Mouse (Mus musculus) liver, adult 2 months (tissue): ENCODE measurements around the gene Trim65.

Experiments
- CTCF ChIP-seq: fragments of 200-500 bp; IDR thresholded peaks from 2 replicates; pipeline ENCODE4 v1.5.1; 2011; ENCODE audit warnings: low read depth, low read length, control low read depth
- POLR2A ChIP-seq: fragments of 200-500 bp; IDR thresholded peaks from 2 replicates; pipeline ENCODE4 v1.6.1; 2011; ENCODE audit warnings: low read length, control low read depth; ENCODE audit not compliant: insufficient read depth; ENCODE audit errors: extremely low read depth

DNA sequence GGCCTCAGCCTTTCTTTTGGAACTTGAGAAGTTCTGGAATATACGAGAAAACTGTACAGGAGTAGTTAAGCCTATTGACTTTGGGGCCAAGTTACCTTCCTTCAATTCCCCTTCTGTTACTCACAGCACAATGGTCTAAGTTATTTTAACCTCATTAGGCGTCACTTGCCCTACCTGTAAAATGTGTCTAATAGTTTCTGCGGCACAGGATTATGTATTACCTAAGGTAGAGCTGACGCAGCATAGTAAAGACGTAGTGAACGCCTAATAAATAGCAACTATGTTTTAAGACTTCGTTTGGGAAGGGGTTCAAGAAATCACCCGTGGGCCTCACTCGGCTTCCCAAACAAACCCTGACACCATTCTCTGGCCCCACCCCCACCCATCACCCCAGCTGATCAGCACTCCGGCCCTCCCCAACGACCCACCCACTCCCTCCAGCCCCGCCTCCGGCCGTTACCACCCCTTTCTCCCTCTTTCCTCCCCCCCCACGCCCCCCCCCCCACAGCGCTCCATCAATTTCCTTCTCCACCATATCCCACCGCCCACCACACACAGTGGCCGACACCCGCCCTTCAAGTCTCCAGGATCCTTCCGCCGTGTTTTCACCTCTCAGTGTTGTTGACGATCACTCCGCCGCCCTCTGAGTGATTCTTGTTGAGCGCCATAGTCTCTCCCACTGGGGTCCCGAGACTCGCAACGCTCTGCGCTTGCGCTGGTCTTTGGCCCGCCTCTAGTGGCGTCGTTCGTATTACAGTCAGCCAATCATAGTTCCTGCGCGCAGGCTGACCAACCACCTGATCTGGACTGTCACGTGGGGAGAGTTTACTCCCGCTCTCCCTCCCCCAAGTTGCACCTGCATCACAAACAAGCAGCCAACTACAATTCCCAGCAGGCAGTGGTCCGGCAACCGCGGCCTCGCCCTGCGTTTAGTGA lies 44.4 kb downstream of the Trim65 start, which contains the start of gene Wbp2:
- TF ChIP-seq POLR2A (peak; percentile 63; the same call in 1 of the 2 replicates), CTCF (no peak)
